Mouse (Mus musculus): ENCODE data around the gene Kif12. TPM values are rescaled to one million over a fixed set of nuclear protein-coding genes. Genes with fewer than 3 reads are reported as not detected.

Kif12 gene
- polyA plus RNA-seq (2015; fragmentation: Nextera tagmentation; extraction: Ambion mirVana): 0.13 TPM in 1 of 2 replicates, not detected in the other

DNA sequence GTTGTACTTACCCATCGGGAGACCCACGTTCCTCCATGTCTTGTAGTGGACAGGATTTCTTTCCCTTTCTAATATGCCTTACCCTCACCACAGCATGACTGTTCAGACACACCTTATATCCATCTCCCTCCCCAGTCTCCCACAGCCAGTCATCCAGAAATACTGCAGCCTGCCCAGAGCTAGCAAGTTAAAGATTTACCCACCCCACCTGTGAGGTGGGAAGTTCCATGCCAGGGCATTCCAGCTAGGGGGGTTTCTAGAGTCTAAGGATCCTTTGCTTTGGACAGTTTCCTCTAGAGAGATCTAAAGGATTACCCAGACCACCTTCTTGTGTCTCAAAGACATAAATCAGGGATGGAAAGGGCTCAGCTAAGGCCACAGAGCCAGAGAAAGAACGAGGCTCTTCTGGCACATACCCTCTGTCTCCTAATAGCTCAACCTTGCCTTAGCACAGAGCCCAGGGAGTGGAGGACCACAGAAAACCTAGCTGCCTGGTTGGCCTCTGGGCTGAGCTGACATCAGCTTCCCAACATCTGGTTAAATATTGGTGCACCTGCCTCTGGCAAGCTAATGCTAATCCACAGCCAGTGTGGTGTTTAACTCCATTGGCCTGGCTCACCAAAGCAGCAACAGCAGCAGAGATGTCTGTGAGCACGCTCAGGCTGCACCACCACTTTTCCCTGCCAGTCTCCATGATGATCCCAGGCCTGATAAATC is at the start of gene Kif12:
TSS of gene Kif12 (minus strand) at position 163 of the 717 bp plus-strand sequence.

GRCm38 (mm10) chr4:63213907-63214621 is 42.1 kb upstream of the Kif12 start, which contains the start of gene Col27a1:
Gene Col27a1 (plus strand): TSS chr4:63214004.

DNA sequence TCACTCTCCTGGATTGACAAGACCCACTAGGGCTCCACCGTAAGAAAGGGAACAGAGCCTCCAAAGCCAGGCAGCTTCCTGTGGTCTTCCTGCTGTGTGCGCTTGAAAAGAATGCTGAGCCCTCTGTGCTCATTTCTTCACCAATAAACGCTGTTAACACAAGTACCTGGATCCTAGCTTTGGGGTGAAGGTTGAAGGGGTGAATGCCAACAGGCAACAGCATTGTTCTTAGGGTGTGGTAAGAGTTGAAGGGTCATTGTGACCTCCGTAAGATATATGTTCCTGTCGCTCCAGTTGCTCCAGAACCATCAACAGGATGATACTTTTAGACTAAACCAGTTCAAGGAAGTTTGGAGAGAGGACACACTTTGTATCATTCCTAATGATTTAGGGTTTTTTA is 17.2 kb downstream of the Kif12 start, which contains the start of gene Ambp:
TSS of gene Ambp (minus strand) at position 101 of the 400 bp plus-strand sequence.

Other genes starting within 250 kb of the Kif12 start
- gene Zfp618, start 206.6 kb downstream of the Kif12 start, polyA plus RNA-seq (2015; fragmentation: Nextera tagmentation; extraction: Ambion mirVana): 2.2 and 3.0 TPM in 2 replicates
- 0.73 and 1.3 TPM in 2 replicates for gene Ambp, start 17.3 kb downstream of the Kif12 start, polyA plus RNA-seq (2015; fragmentation: Nextera tagmentation; extraction: Ambion mirVana)
- gene Col27a1, start 41.9 kb upstream of the Kif12 start, polyA plus RNA-seq (2015; fragmentation: Nextera tagmentation; extraction: Ambion mirVana): 6.2 and 7.1 TPM in 2 replicates
- 0.48 and 1.2 TPM in 2 replicates for gene Orm1, start 172.4 kb upstream of the Kif12 start, polyA plus RNA-seq (2015; fragmentation: Nextera tagmentation; extraction: Ambion mirVana)
- gene Orm3, start 184.0 kb upstream of the Kif12 start, polyA plus RNA-seq (2015; fragmentation: Nextera tagmentation; extraction: Ambion mirVana): 0.17 TPM in 1 of 2 replicates, not detected in the other
- not detected in 2 replicates for gene Orm2, start 190.3 kb upstream of the Kif12 start, polyA plus RNA-seq (2015; fragmentation: Nextera tagmentation; extraction: Ambion mirVana)
- gene Akna, start 231.2 kb upstream of the Kif12 start, polyA plus RNA-seq (2015; fragmentation: Nextera tagmentation; extraction: Ambion mirVana): 15.2 and 17.9 TPM in 2 replicates

Measured in spleen, postnatal 0 days (tissue).